Mouse (Mus musculus) induced T-regulatory cell, adult 2 months (primary cell): ENCODE results near the gene Ddi2.

Experiments
- DNase-seq: peaks from one replicate; pipeline ENCODE4 v3.0.0-alpha.2; 2012; ENCODE audit warnings: low read depth

The Ddi2 gene

DNA sequence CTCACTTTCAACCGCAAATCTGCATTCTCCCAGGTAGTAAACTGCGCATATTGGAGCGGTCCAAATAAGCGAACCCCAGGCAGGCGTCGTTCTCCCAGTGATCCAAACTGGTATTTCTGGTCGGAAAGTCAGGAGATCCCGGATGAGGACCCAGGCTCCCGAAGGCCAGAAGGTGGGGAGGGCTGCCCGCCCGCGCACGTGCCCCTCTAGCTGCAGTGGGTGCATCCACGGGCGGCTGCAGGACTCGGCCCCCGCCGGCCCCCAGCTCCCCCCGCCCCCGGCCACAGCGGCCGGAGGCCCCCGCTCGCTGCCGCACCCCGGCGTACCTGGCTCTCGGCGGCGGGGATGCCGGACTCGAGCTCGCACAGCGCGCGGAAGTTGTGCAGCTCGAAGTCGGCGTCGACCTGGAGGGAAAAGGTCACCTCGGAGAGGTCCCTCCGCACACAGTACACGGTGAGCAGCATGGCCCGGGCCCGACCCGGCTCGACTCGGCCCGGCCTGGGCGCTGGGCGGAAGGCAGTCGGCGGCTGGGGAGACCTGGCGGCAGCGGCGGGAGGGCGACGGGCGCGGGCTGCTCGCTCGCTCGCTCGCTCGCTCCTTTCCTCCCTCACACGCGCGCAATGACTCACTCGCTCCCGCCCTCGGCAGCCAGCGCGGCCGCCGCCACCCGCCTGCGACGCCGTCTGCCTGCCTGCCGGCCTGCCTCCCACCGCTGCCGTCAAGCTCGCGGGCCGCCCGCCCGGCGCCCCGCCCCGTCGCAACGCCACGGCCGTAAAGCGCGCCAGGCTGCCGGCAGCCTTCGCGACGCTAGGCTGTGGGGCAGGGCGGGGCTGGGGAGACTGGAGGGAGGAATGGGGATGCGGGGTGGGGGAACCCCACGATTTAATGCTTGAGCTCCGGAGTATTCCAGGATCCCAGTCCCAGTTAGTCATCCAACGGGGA, at the start of gene Ddi2:
TSS of gene Ddi2 (minus strand) at position 689 of the 942 bp plus-strand sequence.
- DNase-seq = peak; percentile 93

DNA sequence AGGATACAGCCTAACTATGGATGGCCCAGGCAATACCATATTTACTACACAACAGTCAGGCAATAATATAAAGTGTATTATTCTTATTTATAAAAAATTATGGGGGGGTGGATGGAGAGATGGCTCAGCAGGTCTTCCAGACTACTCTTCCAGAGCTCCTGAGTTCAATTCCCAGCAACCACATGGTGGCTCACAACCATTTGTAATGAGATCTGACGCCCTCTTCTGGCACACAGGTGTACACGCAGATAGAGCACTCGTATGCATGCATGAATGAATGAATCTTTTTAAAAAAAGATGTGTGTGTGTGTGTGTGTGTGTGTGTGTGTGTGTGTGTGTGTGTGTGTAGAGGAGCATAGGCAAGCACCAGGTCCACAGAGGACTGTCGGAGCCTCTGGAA, 49.8 kb upstream of the Ddi2 start:
- DNase-seq = peak; percentile 6

DNA sequence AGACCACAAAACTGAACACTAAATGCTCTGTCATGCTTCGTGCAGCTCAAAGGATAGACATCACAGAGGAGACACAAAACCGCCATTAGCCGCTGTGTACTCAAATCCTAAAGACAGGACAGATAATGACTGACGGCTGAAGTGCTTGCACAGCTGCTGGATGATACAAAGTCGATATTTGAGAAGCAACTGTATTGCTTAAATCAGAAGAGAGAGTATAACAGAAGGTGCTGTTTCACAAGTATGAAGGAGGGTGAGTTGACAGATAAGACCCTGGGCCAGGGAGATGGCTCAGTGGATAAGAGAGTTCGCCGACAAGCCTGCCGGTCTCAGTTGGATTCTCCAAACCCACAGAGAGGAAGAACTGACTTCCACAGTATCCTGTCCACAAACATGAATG, 48.6 kb upstream of the Ddi2 start:
- no peak for DNase-seq

DNA sequence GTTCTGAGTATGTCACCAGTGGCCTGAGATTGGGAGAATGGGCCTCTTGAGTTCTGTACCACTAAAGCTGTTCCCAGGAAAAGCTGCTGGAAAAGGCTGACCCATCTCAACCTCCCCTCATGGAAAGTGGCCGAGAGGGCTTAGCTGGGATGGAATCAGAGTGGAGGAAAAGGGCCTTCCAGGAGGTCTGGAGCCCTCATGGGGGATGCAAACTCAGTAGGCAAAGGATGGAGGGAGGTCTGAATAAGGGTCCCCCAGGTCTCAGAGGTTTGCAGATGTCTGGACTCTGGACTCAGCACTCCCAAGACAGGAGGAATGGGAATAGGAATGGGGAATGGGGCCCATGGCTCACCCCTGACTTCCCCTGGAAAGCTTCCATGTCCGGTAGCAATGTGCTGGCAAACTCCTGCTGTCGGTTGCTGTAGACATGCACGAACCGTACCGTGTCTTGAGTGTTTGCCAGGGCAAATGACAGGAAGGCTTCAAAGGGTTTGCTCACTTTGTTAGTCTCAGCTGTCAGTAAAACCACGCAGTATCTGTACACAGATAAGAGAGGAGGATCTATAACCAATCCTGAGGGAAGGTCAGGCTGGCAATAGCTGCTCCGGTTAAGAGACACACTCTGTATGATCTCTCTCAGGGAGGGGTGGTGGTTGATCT, 46.4 kb upstream of the Ddi2 start:
- DNase-seq = no peak

DNA sequence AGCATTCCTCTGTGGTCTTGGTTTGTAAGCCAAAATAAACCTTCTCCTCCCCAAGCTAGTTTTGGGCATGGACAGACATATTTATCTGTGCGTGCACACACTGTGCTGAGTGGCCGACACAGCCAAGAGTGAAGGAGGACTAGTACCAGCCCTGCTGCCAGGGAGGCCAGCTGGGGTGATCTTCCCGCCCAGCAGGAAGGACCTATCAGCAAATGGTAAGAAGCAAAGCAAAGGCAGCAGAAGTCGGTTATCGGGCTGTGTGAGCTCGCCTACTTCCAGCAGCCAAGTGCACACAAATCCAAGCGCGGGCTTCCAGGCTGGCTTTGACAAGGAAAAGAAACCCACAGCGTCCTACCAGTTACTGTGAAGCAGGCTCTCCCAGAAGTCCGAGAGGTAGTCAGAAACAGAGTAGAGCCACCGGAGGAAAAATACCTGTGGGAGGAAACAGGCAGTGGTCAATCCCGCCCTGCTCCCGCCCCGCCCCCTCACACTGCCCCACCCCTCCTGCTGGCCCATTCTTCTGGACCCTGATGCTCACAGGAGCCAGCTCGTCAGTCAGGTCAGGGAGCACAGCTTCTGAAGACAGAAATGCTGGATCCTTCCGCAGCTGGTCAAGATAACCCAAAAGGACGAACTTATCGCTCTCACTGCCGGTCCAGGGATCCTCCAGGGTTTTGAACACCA, 44.3 kb upstream of the Ddi2 start:
- DNase-seq = no peak

DNA sequence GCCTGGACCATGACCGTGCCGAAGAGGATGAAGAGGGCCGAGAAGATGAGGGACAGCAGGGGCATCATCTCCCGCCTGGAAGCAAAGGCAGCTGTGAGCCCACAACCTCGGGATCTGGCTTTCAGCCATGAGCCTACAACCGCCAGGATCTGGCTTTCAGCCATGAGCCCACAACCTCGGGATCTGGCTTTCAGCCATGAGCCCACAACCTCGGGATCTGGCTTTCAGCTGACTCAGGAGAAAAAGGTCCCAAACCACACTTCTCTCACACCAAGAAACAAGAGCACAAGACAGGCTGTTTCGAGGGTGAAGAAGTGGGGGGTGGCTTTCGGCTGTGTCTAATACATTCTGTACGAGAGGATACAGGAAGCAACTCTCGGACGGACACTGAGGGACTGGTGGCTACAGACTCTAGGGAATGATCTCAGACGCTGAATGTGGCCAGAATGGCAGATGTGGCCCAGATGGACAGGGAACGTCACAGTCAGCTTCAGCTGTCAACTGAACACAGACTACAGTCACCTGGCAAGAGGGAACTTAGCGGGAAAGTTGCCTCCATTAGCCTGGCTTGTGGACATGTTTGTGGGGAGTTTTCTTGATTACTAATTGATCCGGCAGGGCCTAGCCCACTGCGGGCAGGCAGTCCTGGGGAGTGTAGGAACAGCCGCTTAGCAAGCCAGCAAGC, 43.6 kb upstream of the Ddi2 start:
- no peak for DNase-seq

DNA sequence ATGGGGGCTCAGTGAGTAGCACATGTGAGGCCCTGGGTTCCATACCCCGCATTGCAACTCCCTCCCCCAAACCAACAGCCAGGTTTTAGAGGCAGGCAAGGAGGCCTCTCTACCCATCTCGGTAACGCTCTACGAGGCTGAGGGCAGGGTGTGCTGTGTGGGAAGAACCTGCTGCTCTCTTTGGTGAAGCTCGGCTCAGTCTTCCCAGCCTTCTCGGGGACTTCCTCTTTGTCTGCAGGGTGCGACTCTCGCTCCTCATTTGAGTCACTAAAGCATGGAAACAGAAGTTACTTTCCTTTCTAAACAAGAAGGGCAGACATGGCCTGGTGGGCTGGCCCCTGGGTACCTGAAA, 43.1 kb upstream of the Ddi2 start:
- peak; percentile 18 for DNase-seq

DNA sequence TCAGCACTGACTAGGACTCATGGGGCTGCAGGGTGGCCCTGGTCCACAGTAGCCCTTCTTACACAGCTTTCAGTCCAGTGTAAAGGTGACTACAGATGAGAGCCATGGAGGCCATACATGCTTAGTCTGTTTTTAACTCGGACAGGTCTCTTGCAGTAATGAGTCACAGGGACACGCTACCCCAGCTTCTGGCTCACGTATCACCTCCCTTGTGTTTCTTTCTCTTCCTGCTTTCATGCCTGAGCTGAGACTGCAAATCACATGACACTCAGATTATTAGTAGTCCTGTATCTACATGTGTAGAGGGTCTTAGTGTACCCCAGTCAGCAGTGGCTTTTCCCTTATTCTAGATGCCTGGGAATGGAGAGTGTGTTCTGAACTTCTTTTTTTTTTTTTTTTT, 41.8 kb upstream of the Ddi2 start:
- no peak for DNase-seq

DNA sequence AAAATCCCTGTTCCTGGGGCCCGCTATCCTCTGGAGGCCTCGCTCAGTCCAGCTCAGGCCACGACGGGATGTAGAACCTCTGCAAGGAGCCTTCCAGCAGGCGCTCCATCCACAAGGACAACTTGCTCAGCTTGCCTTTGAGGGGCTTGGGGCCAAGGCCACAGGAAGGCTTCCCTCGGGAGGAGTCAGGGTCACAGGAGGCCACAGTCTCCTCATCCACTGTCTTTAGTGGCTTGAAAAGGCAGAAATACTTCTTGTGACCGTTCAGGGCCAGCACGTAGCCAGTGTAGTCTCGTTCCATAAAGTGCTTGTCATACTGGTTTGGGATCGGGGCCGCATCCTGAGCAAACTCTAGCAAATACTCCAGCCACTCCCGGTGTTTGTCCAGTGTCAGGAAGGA, 40.3 kb upstream of the Ddi2 start:
- no peak for DNase-seq

DNA sequence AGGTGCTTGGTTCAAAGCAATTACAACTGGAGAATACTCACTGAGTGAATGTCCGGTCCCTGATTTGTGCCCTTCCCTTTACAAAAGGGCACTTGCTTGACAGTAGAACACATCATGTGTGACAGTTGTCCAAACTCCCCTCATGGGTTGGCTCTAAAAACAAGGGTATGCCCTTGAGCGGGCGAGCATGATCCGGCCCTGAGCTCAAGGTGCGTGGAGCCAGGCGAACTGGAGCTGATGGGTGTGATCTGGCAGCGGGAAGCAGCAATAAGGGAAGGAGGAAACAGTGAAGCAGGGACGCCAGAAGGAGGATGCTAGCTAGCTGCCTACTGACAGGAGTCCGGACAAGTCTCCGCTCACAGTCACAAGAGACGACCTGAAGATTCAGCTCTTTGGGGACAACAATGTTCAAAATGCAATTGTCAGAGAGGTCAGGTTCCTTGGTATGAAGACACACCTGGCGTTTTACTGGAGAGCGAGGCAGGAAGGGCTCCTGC, 38.9 kb upstream of the Ddi2 start:
- DNase-seq = no peak

DNA sequence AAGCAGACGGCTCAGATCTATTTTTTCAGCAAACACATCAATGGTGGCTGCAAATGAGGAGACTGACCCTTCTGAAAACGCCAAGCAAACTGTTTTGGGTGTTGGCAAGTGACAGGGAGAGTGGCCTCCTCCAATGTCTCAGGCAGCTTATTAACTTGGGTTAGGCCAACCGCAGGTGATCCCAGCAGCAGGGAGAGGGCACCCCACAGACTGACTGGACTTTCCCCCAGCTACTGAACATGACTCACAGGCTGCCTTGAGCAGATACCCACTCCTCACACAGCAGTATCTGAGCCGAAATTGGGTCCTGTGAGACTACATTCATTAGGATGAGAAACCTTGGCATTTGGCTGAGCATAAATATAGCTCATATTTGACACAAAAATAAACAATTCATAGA, 37.7 kb upstream of the Ddi2 start:
- DNase-seq = no peak

DNA sequence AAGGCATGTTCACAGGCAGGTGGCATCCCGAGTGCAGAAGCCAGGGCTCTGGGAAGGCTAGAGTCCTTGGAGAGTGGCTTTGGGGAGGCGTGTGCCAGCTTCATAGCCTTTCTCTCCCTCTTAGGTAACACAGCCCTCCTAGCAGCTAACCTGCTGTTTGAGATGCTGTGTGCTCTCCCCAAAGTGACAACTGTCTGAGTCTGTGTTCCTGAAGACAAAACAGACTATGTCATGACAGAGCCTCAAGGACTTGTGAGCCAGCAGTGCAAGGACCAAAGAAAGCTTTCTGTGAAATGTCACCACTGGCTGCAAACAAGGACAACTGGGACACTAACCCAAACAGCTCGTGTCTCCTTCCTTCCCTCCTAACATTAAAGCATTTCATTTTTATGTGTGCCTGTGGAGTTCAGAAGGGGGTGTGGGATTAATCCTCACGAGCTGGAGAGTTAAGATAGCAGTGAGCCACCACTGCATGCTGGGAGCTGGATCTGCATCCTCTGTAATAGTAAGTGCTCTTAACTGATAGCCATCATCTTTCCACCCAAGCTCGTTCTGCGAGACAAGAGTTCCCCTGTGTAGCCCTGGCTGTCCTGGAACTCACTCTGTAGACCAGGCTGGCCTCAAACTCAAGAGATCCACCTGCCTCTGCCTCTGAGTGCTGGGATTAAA, 35.8 kb upstream of the Ddi2 start:
- DNase-seq = no peak

DNA sequence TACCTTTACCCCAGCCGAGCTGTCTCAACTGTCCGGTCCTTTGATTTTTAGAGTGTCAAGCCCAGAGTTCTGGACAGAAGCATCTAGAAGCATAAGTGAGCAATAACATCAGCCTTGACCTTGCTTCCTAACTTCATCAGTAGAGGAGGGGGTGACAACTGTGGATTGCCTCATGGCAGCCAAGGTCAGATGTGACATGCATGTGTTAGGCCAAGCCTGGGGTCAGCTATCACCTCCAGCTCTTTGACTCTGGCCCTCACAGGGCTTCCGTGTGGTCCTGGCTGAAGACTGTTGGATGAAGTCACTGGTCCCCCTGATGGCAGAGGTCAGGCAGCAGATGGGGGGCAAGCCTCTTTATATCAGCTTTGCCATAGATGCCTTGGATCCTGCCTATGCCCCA, 33.9 kb upstream of the Ddi2 start:
- no peak for DNase-seq

DNA sequence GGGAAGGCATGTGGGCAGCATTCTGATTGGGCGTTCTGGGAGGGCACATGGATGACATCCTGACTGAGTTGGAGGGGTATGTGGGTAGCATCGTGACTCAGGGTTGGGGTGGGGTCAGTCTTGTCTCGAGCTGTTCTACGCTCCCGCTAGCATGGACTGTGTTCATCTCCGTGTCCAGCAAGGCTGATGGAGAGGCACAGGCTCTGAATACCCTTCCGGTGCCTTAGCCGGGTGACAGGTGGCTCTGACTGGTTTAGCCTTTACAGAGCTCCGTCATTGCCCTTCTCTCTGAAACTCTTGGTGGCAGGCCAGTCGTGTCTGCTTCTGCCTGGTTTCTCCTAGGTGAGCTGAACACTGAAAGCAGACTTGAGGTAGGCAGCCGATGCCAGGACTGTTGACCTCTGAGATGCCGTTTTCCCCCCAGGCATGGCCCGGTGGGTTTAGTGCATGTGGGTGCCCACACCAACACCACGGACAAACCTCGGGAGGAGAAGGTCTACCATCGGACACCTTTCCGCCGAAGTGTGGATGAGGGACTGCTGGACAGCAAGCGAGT, 32.2 kb upstream of the Ddi2 start:
- DNase-seq = no peak

DNA sequence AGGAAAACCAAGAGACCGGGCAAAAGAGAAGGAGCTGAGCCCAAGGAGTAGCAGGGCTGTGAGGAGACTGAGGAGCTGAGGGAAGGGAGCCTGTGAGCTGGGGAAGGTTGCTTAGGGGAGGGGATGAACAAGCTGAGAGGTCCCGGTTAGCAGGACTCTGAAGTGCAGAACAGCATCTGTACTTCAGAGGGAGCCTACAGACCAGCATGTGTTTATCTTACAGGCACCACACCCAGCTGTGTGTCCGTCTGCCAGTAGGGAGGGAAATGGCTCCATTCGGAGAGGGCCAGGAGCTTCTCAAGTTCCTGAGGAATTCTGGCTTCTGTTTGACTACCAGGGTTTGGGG, 28.8 kb upstream of the Ddi2 start:
- no peak for DNase-seq

DNA sequence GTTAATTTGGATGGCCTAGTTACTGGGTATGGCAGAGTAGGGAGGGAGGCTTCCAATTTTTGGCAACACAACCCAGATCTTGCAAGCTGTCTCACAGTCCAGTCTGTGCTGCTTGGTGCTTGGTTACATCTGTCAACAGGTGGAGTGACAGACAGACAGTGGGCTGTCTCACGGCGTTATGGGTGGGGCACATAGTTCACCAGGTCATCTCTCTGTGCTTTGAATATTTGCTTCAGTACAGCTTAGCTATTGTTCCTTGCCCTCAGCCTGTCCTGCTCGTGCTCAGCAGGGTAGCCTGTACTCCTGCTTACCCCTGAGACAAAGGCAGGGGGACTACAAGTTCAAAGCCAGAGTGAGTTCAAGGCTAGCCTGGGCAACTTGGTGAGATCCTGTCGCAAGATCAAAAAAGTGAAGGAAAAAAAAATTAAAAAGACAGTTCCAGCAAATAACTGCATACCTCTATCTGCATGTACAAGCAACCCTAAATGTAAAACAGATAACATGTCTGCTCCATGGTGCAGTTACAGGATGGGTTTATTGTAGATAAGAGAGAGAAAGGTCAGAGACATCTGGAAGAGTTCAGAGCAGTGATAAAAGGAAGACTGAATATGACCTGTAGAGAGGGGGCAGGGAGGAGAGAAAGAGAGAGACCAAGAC, 28.3 kb upstream of the Ddi2 start:
- DNase-seq = no peak

DNA sequence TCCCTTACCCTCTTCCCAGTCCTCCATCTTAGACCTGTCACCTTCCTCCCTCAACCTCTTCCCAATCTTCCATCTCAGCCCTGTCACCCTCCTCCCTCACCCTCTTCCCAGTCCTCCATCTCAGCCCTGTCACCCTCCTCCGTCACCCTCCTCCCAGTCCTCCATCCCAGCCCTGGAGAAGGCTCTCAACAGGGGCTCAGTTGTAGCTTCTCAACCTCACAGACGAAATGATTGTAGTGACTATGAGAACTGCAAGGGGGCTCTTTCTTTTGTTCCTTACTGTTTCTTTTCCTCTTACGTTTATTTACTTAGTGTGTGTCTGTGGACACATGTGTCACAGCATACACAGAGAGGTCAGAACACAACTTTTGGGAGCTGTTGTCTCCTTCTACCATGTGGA, 27.6 kb upstream of the Ddi2 start:
- DNase-seq = no peak

DNA sequence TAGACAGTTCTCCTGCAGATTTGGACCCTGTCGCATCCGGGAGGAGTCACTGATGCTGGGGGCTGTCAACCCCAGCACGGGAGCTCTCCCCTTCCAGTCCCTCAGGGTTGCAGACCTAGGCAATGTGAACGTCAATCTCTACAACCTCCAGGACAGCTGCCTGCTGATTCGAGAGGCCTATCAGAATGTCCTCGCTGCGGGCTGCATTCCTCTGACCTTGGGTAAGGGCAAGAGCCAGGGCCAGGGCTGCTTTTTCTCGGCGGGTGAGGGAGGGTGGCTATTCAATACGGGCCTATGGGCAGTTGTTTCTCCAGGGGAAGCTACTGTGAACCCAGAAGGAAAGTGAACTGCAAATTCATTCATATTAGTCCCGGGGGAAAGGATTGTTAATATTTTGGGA, 26.3 kb upstream of the Ddi2 start:
- no peak for DNase-seq

DNA sequence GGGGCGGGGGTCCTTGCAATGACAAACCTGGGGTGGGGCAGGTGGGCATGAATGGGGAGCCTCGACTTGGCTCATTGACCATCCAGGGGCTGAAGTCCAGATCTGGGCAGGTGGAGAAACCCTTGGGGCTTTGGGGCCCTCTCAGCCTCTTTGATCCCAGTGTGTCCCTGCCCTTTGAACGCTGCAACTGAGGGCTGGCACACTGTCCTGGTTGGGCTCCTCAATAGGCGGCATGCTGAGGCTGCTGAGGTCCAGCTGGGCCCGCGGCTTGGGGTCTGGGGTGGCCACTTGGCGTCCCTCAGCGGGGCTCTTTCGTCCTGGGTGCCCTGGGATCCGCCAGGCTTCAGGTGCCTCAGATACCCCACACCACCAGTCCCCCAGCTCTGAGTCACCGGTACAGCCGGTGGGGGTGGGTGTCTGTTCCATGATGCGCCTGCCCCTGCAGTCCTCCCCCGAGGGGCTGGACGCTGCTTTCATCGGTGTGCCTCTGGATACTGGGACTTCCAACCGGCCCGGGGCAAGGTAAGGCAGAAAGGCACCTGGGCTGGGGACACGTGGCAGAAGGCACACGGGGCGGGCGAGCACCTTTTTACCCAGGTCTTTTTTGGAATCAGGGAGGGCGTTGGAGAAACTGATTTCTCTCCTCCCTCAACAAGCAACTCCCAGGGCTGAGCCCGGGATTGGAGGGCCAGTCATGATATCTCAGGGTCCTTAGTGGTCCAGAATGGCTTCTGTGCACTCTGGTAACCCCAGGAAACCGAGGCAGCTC, 23.5 kb upstream of the Ddi2 start, which contains the start of gene Agmat:
TSS of gene Agmat (plus strand) at position 95 of the 769 bp plus-strand sequence.
- DNase-seq = no peak

DNA sequence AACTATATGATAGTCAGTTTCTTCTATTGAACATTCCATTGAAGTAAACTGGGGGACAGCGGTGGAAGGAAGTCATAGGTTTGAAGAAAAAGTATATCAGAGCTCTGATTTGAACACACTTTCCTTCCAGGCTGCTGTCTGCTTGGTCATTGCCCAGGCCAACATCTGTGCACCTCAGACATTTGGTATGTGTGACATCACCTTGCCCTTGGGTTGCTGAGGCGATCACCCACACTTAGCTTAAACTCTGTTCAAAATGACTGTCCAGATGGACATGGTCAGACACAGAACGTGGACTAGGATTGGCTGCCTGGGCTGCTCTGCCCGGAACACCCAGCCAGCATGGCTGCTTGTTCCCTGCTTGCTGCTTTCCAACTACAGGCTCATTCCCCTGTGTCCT, 19.2 kb upstream of the Ddi2 start:
- DNase-seq = no peak
